Mouse (Mus musculus): ENCODE results near the gene Etfa. TPM values are rescaled to one million over a fixed set of nuclear protein-coding genes. Genes with fewer than 3 reads are reported as not detected.

The Etfa gene
- 55.3 and 57.0 TPM in 2 replicates for polyA plus RNA-seq (2012; rRNA removed)

GRCm38 (mm10) chr9:55512027-55512543, at the start of gene Etfa:
Etfa (minus strand) TSS chr9:55512243.

GRCm38 (mm10) chr9:55538377-55538776, 26.3 kb upstream of the Etfa start, which contains the start of gene Isl2:
Isl2 (plus strand) TSS chr9:55538672.

Other genes with a start within 250 kb of the Etfa start
- gene Nrg4, start 185.4 kb downstream of the Etfa start, polyA plus RNA-seq (2012; rRNA removed) = 0.90 and 1.1 TPM in 2 replicates
- 0.90 and 1.2 TPM in 2 replicates for gene Tmem266, start 185.3 kb downstream of the Etfa start, polyA plus RNA-seq (2012; rRNA removed)
- gene Isl2, start 26.4 kb upstream of the Etfa start, polyA plus RNA-seq (2012; rRNA removed) = 9.7 and 11.2 TPM in 2 replicates

Data from colon, adult 2 months (tissue).